Mouse (Mus musculus) kidney, postnatal 0 days (tissue): ENCODE measurements around the gene Msantd1. TPM values are rescaled to one million over a fixed set of nuclear protein-coding genes. Genes with fewer than 3 reads are reported as not detected.

Experiments used
- ATAC-seq: fragments of 200-750 bp; cut with Nextera tagmentation; replicated peaks from 2 replicates; pipeline ENCODE4 v1.8.0; 2017; ENCODE audit warnings: low read depth, moderate number of reproducible peaks, moderate TSS enrichment, moderate library complexity; ENCODE audit not compliant: low FRiP score
- DNase-seq: peaks from one replicate; pipeline ENCODE4 v3.0.0-alpha.2; 2016; ENCODE audit warnings: low spot score
- H3K27ac ChIP-seq: fragments of 300-500 bp; sonication (generic); 2 replicates; pipeline ENCODE4 v1.5.1; 2014; ENCODE audit warnings: mild to moderate bottlenecking
- H3K27me3 ChIP-seq: fragments of 300-500 bp; sonication (generic); 2 replicates; pipeline ENCODE4 v1.6.1; 2014; ENCODE audit warnings: low read length, mixed read lengths; ENCODE audit not compliant: insufficient read depth
- H3K36me3 ChIP-seq: fragments of 300-500 bp; sonication (generic); 2 replicates; pipeline ENCODE4 v1.6.1; 2014; ENCODE audit warnings: low read length, mixed read lengths; ENCODE audit not compliant: insufficient read depth
- H3K4me1 ChIP-seq: fragments of 300-500 bp; sonication (generic); replicated peaks from 2 replicates; pipeline ENCODE4 v1.6.1; 2014; ENCODE audit warnings: antibody characterized with exemption, low read length, mixed read lengths; ENCODE audit not compliant: insufficient read depth
- H3K4me2 ChIP-seq: fragments of 300-500 bp; sonication (generic); 2 replicates; pipeline ENCODE4 v1.6.1; 2014; ENCODE audit warnings: mild to moderate bottlenecking, low read length, moderate library complexity, mixed read lengths
- H3K4me3 ChIP-seq: fragments of 300-500 bp; sonication (generic); replicated peaks from 2 replicates; pipeline ENCODE4 v1.5.1; 2014; ENCODE audit warnings: low read depth, low read length
- H3K9ac ChIP-seq: fragments of 300-500 bp; sonication (generic); 2 replicates; pipeline ENCODE4 v1.6.1; 2014; ENCODE audit warnings: low read depth, low read length
- H3K9me3 ChIP-seq: fragments of 300-500 bp; sonication (generic); replicated peaks from 2 replicates; pipeline ENCODE4 v1.6.1; 2016; ENCODE audit warnings: low read length, inconsistent platforms, mixed read lengths
- CTCF ChIP-seq: IDR thresholded peaks from 2 replicates; pipeline ENCODE4 v1.5.1; 2016; ENCODE audit warnings: antibody characterized with exemption, low read depth, mild to moderate bottlenecking, moderate library complexity
- WGBS: fragments of 180-500 bp; shearing (Covaris S2); extraction: QIAGEN DNeasy Blood & Tissue Kit; methylation state at CpG from one replicate; pipeline ENCODE4 v1.1.7; 2014; 5-methylcytosine and 5-hydroxymethylcytosine counted together
- polyA plus RNA-seq: library from polyadenylated mRNA; unstranded; fragments of >200 nt; fragmentation: Nextera tagmentation; extraction: Ambion mirVana; gene quantifications from 2 replicates; pipeline ENCODE4 v1.2.1, GENCODE M21; 2015

Gene Msantd1
- polyA plus RNA-seq, 1 experiment from 2014 or later = 0.25 TPM

- H3K27ac ChIP-seq = no peak overlapping the region
- no peaks in the 10 kb centered on the region for H3K9me3 ChIP-seq
- no peak overlapping the region for H3K4me3 ChIP-seq
- H3K9ac ChIP-seq = no peak overlapping the region
- H3K36me3 ChIP-seq = peaks cover 63% of the 10 kb centered on the region
- no peak for ATAC-seq
- no peaks in the 10 kb centered on the region for H3K27me3 ChIP-seq
- 92% methylated on average over 3 of the region's 3 CpGs for WGBS
- TF ChIP-seq CTCF = no peak
- no peak overlapping the region for H3K4me2 ChIP-seq
- DNase-seq = no peak
- H3K4me1 ChIP-seq = no peaks in the 10 kb centered on the region
Measured at GRCm38 (mm10) chr5:34896697-34897453, 10.9 kb upstream of the Msantd1 start.

DNA sequence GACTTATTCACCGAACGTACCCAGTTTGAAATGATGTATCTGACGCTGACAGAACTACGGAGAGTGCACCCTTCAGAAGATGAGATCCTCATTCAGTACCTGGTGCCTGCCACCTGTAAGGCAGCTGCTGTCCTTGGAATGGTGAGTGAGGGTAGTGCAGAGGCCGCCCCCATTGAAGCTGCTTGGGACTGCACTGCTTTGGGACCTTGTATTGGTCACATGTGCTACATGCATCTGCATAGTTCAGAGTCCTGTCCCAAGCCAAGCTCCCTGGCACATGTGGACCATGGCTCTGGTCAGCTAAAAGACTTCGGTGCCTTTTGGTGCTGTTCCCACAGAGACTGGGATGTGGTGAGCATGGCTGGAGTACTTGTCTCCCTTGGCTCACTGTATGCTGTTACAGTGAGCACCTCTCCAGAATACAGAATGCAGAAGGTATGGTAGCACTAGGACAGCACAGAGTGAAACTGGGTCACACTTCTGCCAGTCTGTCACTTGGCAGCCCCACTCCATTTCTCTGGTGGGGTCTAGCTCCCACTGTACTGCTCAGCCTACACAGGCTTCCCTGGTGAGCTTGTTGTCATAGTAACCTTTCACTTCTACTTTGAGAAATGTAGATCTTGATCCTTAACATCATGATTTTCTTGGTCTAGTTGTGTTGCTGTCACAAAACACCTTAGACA is 7.9 kb upstream of the Msantd1 start:
- Histone ChIP-seq H3K27ac (no peak overlapping the region), H3K27me3 (no peaks in the 10 kb centered on the region), H3K4me1 (no peaks in the 10 kb centered on the region), H3K36me3 (peaks cover 64% of the 10 kb centered on the region), H3K9ac (no peak overlapping the region), H3K4me3 (no peak overlapping the region), H3K9me3 (no peaks in the 10 kb centered on the region), H3K4me2 (no peak overlapping the region)
- WGBS = 95% methylated on average over 6 of the region's 6 CpGs
- no peak for ATAC-seq
- DNase-seq = no peak
- TF ChIP-seq CTCF = no peak

DNA sequence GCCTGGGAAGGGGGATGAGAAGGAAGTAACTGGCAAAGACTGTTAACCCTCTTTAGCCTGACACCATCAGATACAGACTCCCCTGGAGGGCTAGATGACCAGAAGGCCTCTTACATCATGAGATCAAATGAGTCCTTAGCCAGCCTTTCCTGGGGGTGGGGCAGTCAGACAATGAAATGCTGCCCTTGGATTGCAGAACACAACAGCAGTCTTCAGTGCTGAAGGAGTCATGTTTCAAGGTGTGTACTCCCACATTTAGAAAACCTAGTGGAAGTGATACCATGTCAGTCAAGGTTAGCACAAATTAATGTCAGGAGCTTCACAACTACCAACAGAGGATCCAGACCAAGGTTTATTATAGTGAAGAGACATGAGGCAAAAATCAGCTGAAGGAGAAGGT is 5.4 kb upstream of the Msantd1 start:
- Histone ChIP-seq H3K27ac (no peak overlapping the region), H3K9ac (no peak overlapping the region), H3K4me2 (no peak overlapping the region), H3K27me3 (no peaks in the 10 kb centered on the region), H3K4me3 (no peak overlapping the region), H3K4me1 (no peaks in the 10 kb centered on the region), H3K36me3 (peaks cover 70% of the 10 kb centered on the region), H3K9me3 (no peaks in the 10 kb centered on the region)
- DNase-seq (no peak), ATAC-seq (no peak)
- TF ChIP-seq CTCF = no peak

DNA sequence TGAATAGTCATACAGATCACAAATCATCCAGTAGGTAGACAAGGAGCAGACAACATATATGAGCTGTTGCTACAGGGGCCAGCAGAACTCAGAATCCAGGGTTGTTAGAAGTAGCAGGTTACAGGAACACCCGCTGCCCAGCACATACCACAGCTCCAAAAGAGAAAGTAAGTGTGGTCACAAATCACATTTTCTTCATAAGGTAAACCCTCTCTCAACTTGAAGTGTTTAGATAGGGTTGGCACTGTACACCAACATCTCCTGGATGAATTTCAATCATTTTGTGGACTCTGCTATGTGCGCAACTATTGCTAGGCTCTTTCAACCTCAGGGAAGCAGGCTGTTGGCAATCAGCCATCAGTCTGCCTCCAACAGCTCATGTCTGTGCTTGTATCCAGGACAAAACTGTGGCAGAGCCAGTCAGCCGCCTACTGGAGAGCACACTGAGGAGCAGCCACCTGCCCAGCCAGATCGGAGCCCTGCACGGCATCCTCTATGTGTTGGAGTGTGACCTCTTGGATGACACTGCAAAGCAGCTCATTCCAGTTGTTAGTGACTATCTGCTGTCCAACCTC is 4.9 kb upstream of the Msantd1 start:
- ATAC-seq (no peak), DNase-seq (no peak)
- Histone ChIP-seq H3K4me1 (no peaks in the 10 kb centered on the region), H3K9me3 (no peaks in the 10 kb centered on the region), H3K27ac (no peak overlapping the region), H3K4me3 (no peak overlapping the region), H3K36me3 (peaks cover 72% of the 10 kb centered on the region), H3K27me3 (no peaks in the 10 kb centered on the region), H3K4me2 (no peak overlapping the region), H3K9ac (no peak overlapping the region)
- no peak for TF ChIP-seq CTCF
- WGBS = 90% methylated on average over 5 of the region's 5 CpGs

- no peak overlapping the region for H3K9ac ChIP-seq
- no peaks in the 10 kb centered on the region for H3K27me3 ChIP-seq
- no peak for ATAC-seq
- no peak overlapping the region for H3K4me2 ChIP-seq
- DNase-seq = no peak
- TF ChIP-seq CTCF = no peak
- no peak overlapping the region for H3K27ac ChIP-seq
- H3K4me3 ChIP-seq = no peak overlapping the region
- no peaks in the 10 kb centered on the region for H3K9me3 ChIP-seq
- peaks cover 68% of the 10 kb centered on the region for H3K36me3 ChIP-seq
- no peaks in the 10 kb centered on the region for H3K4me1 ChIP-seq
Measured at GRCm38 (mm10) chr5:34904412-34904811, 3.4 kb upstream of the Msantd1 start.

GRCm38 (mm10) chr5:34907230-34907629 is 582 bp upstream of the Msantd1 start:
- ATAC-seq = no peak
- no peaks in the 10 kb centered on the region for H3K27me3 ChIP-seq
- H3K4me1 ChIP-seq = no peaks in the 10 kb centered on the region
- DNase-seq = no peak
- H3K4me3 ChIP-seq = no peak overlapping the region
- TF ChIP-seq CTCF = no peak
- H3K27ac ChIP-seq = no peak overlapping the region
- no peaks in the 10 kb centered on the region for H3K9me3 ChIP-seq
- 87% methylated on average over 4 of the region's 4 CpGs for WGBS
- peaks cover 49% of the 10 kb centered on the region for H3K36me3 ChIP-seq
- H3K9ac ChIP-seq = no peak overlapping the region
- H3K4me2 ChIP-seq = no peak overlapping the region
